Mouse (Mus musculus) testis, adult 2 months (tissue): ENCODE data around the gene Ugdh. TPM values are rescaled to one million over a fixed set of nuclear protein-coding genes. Genes with fewer than 3 reads are reported as not detected.
A peak's percentile ranks its signal among the peaks of the same experiment; 100 is the strongest.

Experiments
- H3K27ac ChIP-seq: fragments of 200-500 bp; 2 replicates; pipeline ENCODE4 v1.5.1; 2012; ENCODE audit warnings: low read depth, low read length; ENCODE audit not compliant: control insufficient read depth, insufficient read depth
- H3K27me3 ChIP-seq: fragments of 200-500 bp; 2 replicates; pipeline ENCODE4 v1.6.1; 2012; ENCODE audit warnings: mild to moderate bottlenecking, low read length, moderate library complexity; ENCODE audit not compliant: control insufficient read depth, insufficient read depth
- H3K36me3 ChIP-seq: fragments of 200-500 bp; 2 replicates; pipeline ENCODE4 v1.6.1; 2012; ENCODE audit warnings: mild to moderate bottlenecking, low read length; ENCODE audit not compliant: control insufficient read depth, insufficient read depth
- H3K4me1 ChIP-seq: fragments of 200-500 bp; 2 replicates; pipeline ENCODE4 v1.6.1; 2012; ENCODE audit warnings: low read length; ENCODE audit not compliant: control insufficient read depth, insufficient read depth
- H3K4me3 ChIP-seq: fragments of 200-500 bp; 2 replicates; pipeline ENCODE4 v1.5.1; 2012; ENCODE audit warnings: low read depth, mild to moderate bottlenecking, low read length, moderate library complexity, mixed read lengths; ENCODE audit not compliant: control insufficient read depth
- CTCF ChIP-seq: fragments of 200-500 bp; IDR thresholded peaks from 2 replicates; pipeline ENCODE4 v1.5.1; 2012; ENCODE audit warnings: low read depth, mild to moderate bottlenecking, inconsistent platforms, low read length, moderate library complexity; ENCODE audit not compliant: control insufficient read depth, insufficient read depth, insufficient replicate concordance
- POLR2A ChIP-seq: fragments of 200-500 bp; IDR thresholded peaks from 2 replicates; pipeline ENCODE4 v1.6.1; 2012; ENCODE audit warnings: low read depth, mild to moderate bottlenecking, inconsistent platforms, low read length, moderate library complexity; ENCODE audit not compliant: control insufficient read depth
- polyA plus RNA-seq: library from polyadenylated mRNA; depleted of rRNA; stranded (reverse); fragments of >200 nt; gene quantifications from 2 replicates; pipeline ENCODE4 v1.2.3, GENCODE M21; 2012

Gene Ugdh
- polyA plus RNA-seq, 1 experiment, result 1.3 TPM

GRCm38 (mm10) chr5:65401251-65401994 is 34.3 kb downstream of the Ugdh start:
- Histone ChIP-seq H3K4me3 (no peak overlapping the region), H3K27ac (no peak overlapping the region), H3K27me3 (no peaks in the 10 kb centered on the region), H3K36me3 (no peaks in the 10 kb centered on the region; the same call in none of the 2 replicates), H3K4me1 (no peaks in the 10 kb centered on the region)
- TF ChIP-seq POLR2A (no peak), CTCF (peak; percentile 51; the same call in 1 of the 2 replicates)

GRCm38 (mm10) chr5:65394425-65394824 is 41.3 kb downstream of the Ugdh start:
- H3K27ac ChIP-seq, result no peak overlapping the region
- TF ChIP-seq POLR2A, result no peak
- no peak for TF ChIP-seq CTCF
- peaks cover 2% of the 10 kb centered on the region for H3K4me1 ChIP-seq
- H3K36me3 ChIP-seq, result no peaks in the 10 kb centered on the region
- H3K27me3 ChIP-seq, result no peaks in the 10 kb centered on the region
- H3K4me3 ChIP-seq, result no peak overlapping the region

GRCm38 (mm10) chr5:65391753-65392152 is 44.0 kb downstream of the Ugdh start:
- peak overlapping the region; percentile 86 for H3K27ac ChIP-seq
- H3K4me1 ChIP-seq, result peaks cover 2% of the 10 kb centered on the region
- no peaks in the 10 kb centered on the region for H3K27me3 ChIP-seq
- TF ChIP-seq CTCF (no peak), POLR2A (no peak)
- H3K4me3 ChIP-seq, result peak overlapping the region; percentile 95
- H3K36me3 ChIP-seq, result peaks cover 3% of the 10 kb centered on the region

- H3K27me3 ChIP-seq, result no peaks in the 10 kb centered on the region
- peak within 1 kb of the TSS; percentile 88 for H3K27ac ChIP-seq
- peaks cover 3% of the 10 kb centered on the region for H3K36me3 ChIP-seq
- H3K4me3 ChIP-seq, result peak within 1 kb of the TSS; percentile 95
- TF ChIP-seq POLR2A (peak; percentile 97), CTCF (no peak)
- H3K4me1 ChIP-seq, result peaks cover 2% of the 10 kb centered on the region
Observed at GRCm38 (mm10) chr5:65390648-65391644, 44.8 kb downstream of the Ugdh start, which contains the start of the genes Rpl9 and Lias. Gene Rpl9 (minus strand): TSS chr5:65391444. Gene Lias (plus strand): TSS chr5:65391497.

- Histone ChIP-seq H3K4me1 (peaks cover 2% of the 10 kb centered on the region), H3K4me3 (no peak overlapping the region), H3K27me3 (no peaks in the 10 kb centered on the region), H3K36me3 (peaks cover 3% of the 10 kb centered on the region), H3K27ac (no peak overlapping the region)
- TF ChIP-seq CTCF, result no peak
- no peak for TF ChIP-seq POLR2A
Observed at GRCm38 (mm10) chr5:65387008-65387867, 48.5 kb downstream of the Ugdh start.

- no peak overlapping the region for H3K4me3 ChIP-seq
- no peak overlapping the region for H3K27ac ChIP-seq
- H3K4me1 ChIP-seq, result peaks cover 2% of the 10 kb centered on the region
- TF ChIP-seq CTCF, result no peak
- no peak for TF ChIP-seq POLR2A
- peaks cover 3% of the 10 kb centered on the region for H3K36me3 ChIP-seq
- no peaks in the 10 kb centered on the region for H3K27me3 ChIP-seq
Observed at GRCm38 (mm10) chr5:65385704-65386103, 50.0 kb downstream of the Ugdh start.
